Mouse (Mus musculus): ENCODE measurements around the gene Olfr1132.
"Not testable (repeated sequence)": the region's sequence is repeated elsewhere in the genome, so short reads cannot be mapped to it uniquely, and the experiment has no call there.

Gene Olfr1132

DNA sequence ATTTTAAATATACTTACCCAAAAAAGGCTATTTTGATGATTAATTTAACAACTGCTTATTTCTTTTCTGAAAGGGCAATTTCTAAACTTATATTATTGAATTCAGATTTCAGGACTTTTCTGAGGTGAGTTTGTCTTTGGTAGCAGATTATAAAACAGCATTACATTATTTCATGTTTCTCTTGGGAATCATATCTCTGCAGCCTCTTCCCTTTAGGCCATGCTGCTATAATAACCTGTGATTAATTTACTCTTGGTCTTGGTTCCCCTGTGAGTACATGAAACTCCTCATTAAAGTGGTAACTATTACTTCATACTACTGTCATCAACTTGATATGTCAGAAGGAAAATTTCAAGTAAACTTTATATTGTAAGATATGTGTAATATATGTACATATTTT is at the start of gene Olfr1132:
Gene Olfr1132 (minus strand): TSS at position 101 of the 400 bp plus-strand sequence.
- no peak for DNase-seq

DNA sequence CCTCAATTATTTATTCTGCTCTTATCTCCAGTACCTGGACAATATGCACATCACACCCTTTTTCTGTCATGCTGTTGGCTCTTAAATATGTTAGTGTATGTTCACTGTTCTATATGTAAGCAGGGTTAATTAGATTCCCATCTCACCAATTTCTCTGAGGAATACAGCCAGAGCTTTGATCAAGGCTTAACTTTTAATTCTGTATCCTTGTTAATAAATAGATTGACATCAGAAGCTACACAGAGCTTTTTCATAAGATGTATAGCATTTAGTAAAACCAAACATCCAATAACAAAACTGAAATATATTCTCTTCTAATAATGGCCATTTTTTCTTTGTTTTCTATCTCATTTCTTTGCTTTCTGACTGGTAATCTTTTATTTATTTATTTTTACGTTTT is 36.2 kb upstream of the Olfr1132 start, which contains the start of gene Olfr1135:
Gene Olfr1135 (minus strand): TSS at position 101 of the 400 bp plus-strand sequence.
- no peak for DNase-seq

DNA sequence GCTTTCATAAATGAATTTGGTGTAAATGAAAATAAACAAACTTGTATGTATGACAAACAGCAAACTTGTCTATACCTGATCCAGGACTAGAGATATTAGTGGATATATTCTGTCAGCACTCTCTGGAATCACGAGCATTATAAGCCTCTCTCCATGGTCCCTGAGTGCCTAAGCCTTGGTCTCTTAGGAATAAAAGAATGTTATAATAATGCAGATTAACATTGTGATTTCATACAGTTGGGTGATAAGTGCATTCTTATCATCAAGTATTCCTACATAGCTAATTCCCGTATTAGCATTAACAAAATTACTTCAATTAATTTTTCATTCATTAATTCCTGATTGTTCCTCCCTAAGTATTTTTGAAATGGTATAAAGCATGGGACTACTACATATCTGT is 21.0 kb upstream of the Olfr1132 start, which contains the start of gene Olfr1134:
Gene Olfr1134 (minus strand): TSS at position 101 of the 400 bp plus-strand sequence.
- no peak for DNase-seq

DNA sequence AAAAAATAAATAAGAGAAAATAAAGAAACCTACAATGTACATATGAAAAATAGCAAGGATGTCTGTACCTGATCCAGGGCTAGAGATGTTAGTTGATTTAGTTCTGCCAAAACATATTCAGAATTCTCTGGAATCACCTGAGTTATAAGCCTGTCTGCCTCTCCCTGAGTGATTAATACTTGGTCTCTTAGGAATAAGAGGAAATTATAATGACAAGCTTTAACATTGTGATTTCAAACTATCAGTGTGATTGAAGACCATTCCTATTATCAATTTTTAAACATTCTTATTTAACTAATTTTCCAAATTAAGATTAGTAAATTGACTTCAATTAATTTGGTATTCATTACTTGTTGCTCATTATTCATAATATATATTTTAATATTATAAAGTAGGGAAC is 9.9 kb upstream of the Olfr1132 start, which contains the start of gene Olfr1133:
Gene Olfr1133 (minus strand): TSS at position 101 of the 400 bp plus-strand sequence.
- no peak for DNase-seq

DNA sequence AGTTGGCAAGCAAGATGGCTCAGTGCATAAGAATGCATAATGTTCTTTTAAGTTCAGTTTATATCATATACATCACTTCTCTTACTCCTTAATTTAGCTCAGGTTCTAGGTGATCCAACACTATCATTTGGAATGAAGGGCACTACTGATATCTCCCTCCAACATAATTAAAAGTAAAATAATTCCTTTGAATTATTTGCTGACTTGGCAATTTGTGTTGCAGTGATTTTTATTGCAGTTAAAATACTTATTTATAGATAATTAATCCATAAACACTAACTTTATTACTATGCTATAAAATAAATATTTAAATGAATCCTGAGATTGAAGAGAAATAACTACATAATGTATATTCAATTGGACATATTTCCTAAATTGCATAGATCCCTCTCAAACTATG is 5.1 kb upstream of the Olfr1132 start:
- DNase-seq = no peak

DNA sequence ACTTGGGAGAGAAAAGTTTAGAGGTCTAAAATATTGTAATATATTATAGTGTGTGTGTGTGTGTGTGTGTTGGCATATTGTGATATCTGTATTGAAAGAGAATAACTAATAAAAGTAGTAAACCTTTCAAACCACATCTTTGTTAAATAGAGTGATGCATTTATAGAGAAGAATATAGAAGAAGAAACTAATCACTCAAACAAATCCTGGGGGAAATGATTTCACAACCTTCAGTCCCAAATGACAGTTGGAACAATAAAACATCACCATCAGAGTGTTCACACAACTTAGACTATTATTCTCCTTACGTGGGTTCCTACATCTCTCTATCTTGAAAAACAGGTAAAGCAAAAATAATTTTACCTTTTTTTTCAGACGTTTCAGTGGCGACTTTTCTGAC is 10.5 kb downstream of the Olfr1132 start, which contains the start of gene Olfr1131:
Gene Olfr1131 (plus strand): TSS at position 301 of the 400 bp plus-strand sequence.
- DNase-seq = no peak

DNA sequence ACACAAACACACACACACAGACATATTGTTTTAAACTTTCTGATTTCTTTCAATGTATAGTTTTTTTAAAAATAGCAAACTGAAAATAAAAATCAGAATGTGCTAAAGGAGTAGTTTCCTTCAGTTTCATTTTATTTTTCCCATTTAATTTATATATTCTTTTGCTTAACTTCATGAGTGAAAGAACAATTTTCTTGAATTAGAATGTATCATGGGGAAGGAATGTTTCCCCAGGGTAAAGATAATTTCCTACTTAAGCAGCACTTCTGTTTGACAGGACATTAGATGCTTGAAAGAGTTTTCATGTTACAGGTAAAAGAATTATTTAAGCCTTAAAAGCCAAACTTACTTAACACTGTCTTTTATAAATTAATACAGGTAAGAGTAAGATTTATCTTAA is 31.4 kb downstream of the Olfr1132 start, which contains the start of gene Olfr1130:
Gene Olfr1130 (plus strand): TSS at position 301 of the 400 bp plus-strand sequence.
- DNase-seq = not testable (repeated sequence)
